Mouse (Mus musculus) layer of hippocampus, adult 9-11 months (tissue): Measurements from ENCODE around the gene Olfr1115.
"Not testable (repeated sequence)": the region's sequence is repeated elsewhere in the genome, so short reads cannot be mapped to it uniquely, and the experiment has no call there.

Experiments
- DNase-seq: peaks from one replicate; pipeline ENCODE4 v3.0.0; 2022

The Olfr1115 gene

GRCm38 (mm10) chr2:87247713-87248112, at the start of gene Olfr1115:
Gene Olfr1115 (plus strand): TSS chr2:87248013.
- no peak for DNase-seq

- DNase-seq, result no peak
These were observed 39.1 kb upstream of the Olfr1115 start, which contains the start of gene Olfr1113 for GRCm38 (mm10) chr2:87208670-87209069. Gene Olfr1113 (plus strand): TSS chr2:87208970.

- DNase-seq, result no peak
These were observed 19.4 kb downstream of the Olfr1115 start, which contains the start of gene Olfr1116 for GRCm38 (mm10) chr2:87267234-87267633. Gene Olfr1116 (plus strand): TSS chr2:87267534.

GRCm38 (mm10) chr2:87293977-87294376, 46.2 kb downstream of the Olfr1115 start:
- not testable (repeated sequence) for DNase-seq
